Mouse (Mus musculus): ENCODE data around the gene Dmpk. TPM values are rescaled to one million over a fixed set of nuclear protein-coding genes. Genes with fewer than 3 reads are reported as not detected.

The Dmpk gene
- total RNA-seq (2014; rRNA removed) (19.5 and 27.8 TPM in 2 replicates), polyA plus RNA-seq (2015; fragmentation: Nextera tagmentation; extraction: Ambion mirVana) (4.8 and 5.6 TPM in 2 replicates)

DNA sequence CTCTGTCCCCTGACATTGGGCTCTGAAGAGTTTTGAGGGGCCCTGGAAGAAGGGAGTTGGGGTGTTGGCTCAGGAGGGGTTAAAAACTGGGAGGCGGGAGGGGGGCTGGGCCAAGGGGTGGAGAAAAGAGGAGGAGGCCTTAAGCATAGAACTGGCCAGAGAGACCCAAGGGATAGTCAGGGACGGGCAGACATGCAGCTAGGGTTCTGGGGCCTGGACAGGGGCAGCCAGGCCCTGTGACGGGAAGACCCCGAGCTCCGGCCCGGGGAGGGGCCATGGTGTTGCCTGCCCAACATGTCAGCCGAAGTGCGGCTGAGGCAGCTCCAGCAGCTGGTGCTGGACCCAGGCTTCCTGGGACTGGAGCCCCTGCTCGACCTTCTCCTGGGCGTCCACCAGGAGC, at the start of gene Dmpk:
TSS of gene Dmpk (plus strand) at position 149 of the 400 bp plus-strand sequence.
- no peak for TF ChIP-seq CTCF (IDR thresholded peaks at IDR 0.05; ENCODE audit: low read depth)
- no peaks in the 10 kb centered on the region for H3K4me1 ChIP-seq (ENCODE audit: insufficient read depth, low read length)
- WGBS, result 48% methylated on average over 10 of the region's 10 CpGs
- H3K9me3 ChIP-seq (ENCODE audit: low read length), result no peaks in the 10 kb centered on the region
- H3K4me2 ChIP-seq (ENCODE audit: low read depth, low read length), result peak within 1 kb of the TSS; percentile 24; the same call in 1 of the 2 replicates
- 0 out of 2 replicates have a peak, but pooled peaks have one; percentile 21 for ATAC-seq
- no peak within 1 kb of the TSS for H3K27ac ChIP-seq
- peaks cover 42% of the 10 kb centered on the region for H3K36me3 ChIP-seq (ENCODE audit: insufficient read depth, low read length)
- no peaks in the 10 kb centered on the region for H3K27me3 ChIP-seq (ENCODE audit: insufficient read depth, low read length)
- H3K9ac ChIP-seq (replicated peaks; ENCODE audit: low read length), result no peak within 1 kb of the TSS
- DNase-seq (ENCODE audit: low spot score), result no peak
- no peak within 1 kb of the TSS for H3K4me3 ChIP-seq (ENCODE audit: low read length)

DNA sequence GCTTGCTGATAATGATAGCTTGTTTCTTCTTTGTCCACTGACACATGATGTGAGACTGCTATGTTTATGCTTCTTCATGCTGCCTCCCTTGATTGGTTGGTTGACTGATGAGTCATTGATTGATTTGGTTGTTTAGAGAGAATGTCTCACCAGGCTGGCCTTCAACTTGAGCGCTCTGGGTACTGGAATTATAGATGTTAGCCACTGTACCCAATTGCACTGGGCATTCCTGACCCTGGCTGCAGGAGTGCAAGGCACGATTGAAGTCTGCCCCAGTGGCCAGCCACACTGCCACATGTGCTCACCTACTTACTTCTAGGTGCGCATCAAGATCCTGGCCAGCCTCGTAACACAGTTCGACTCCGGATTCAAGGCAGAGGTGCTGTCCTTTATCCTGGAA, 39.0 kb upstream of the Dmpk start:
- Histone ChIP-seq H3K27me3 (ENCODE audit: insufficient read depth, low read length) (no peaks in the 10 kb centered on the region), H3K27ac (no peak overlapping the region), H3K9me3 (ENCODE audit: low read length) (no peaks in the 10 kb centered on the region), H3K9ac (replicated peaks; ENCODE audit: low read length) (no peak overlapping the region), H3K36me3 (ENCODE audit: insufficient read depth, low read length) (peaks cover 86% of the 10 kb centered on the region), H3K4me2 (ENCODE audit: low read depth, low read length) (no peak overlapping the region), H3K4me3 (ENCODE audit: low read length) (no peak overlapping the region), H3K4me1 (ENCODE audit: insufficient read depth, low read length) (no peaks in the 10 kb centered on the region)
- DNase-seq (ENCODE audit: low spot score) (no peak), ATAC-seq (no peak)
- 96% methylated on average over 6 of the region's 6 CpGs for WGBS
- TF ChIP-seq CTCF (IDR thresholded peaks at IDR 0.05; ENCODE audit: low read depth), result no peak

DNA sequence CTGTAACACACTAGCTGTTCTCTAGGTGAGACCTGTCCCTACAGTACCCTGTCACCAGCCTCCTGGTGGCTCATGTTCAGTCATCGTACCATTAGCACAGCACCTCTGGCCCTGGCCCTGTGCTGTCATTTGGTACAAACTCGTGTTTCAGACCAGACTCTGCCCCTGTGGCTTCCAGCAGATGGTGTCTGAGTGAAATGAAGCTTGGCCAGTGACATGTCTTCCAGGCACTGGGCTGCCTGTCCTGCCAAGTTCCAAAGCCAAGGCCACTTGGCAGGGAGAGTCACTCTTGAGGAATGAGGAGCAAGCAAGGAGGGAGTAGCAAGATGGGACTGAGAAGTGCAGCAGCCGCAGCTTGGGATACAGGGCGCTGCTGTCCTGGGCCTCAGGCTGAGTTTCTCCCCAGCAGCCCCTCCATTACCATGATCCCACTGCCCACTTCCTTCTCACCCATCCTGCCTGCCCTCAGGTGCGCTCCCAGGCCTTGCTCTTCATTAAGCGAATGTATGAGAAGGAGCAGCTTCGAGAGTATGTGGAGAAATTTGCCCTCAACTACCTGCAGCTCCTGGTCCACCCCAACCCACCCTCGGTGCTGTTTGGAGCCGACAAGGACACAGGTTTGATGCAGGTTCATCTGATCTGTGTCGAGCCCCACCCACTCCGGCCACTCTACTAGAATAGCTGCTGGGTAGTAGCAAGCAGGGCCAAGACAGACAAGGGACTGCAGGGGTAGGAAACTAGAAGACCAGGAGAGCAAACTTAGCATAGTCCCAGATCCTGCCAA, 37.2 kb upstream of the Dmpk start:
- 84% methylated on average over 11 of the region's 11 CpGs for WGBS
- H3K4me2 ChIP-seq (ENCODE audit: low read depth, low read length), result no peak overlapping the region
- DNase-seq (ENCODE audit: low spot score), result peak; percentile 61
- peaks cover 78% of the 10 kb centered on the region for H3K36me3 ChIP-seq (ENCODE audit: insufficient read depth, low read length)
- ATAC-seq, result peak; percentile 44
- TF ChIP-seq CTCF (IDR thresholded peaks at IDR 0.05; ENCODE audit: low read depth), result 0 out of 2 replicates have a peak, but pooled peaks have one; percentile 8
- no peaks in the 10 kb centered on the region for H3K9me3 ChIP-seq (ENCODE audit: low read length)
- H3K27ac ChIP-seq, result no peak overlapping the region
- H3K27me3 ChIP-seq (ENCODE audit: insufficient read depth, low read length), result no peaks in the 10 kb centered on the region
- no peaks in the 10 kb centered on the region for H3K4me1 ChIP-seq (ENCODE audit: insufficient read depth, low read length)
- no peak overlapping the region for H3K9ac ChIP-seq (replicated peaks; ENCODE audit: low read length)
- no peak overlapping the region for H3K4me3 ChIP-seq (ENCODE audit: low read length)

DNA sequence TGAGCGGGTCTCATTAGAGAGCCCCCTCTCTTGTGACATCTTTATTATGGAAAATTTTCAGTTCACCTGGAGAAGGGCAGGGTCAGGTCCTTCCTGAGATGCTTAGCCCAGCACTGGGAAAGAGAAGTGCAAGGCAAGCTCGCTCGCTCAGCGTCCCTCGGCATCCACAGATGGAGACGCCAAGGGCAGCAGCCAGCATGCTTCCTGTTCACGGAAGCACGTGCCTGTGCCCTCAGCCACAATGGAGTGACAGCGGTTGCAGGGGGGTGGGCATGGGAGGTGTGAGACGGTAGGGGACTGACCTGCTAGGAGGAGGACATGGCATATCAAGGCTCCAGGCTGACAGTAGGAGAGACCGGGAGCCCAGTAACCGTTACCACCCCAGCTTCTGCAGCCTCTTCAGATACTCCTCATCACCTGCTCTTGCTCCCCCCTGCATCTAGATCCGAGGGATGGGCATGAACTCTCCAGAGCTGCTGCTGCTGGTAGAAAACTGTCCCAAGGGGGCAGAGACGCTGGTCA, 35.6 kb upstream of the Dmpk start:
- no peak for TF ChIP-seq CTCF (IDR thresholded peaks at IDR 0.05; ENCODE audit: low read depth)
- no peak for ATAC-seq
- Histone ChIP-seq H3K9me3 (ENCODE audit: low read length) (no peaks in the 10 kb centered on the region), H3K4me3 (ENCODE audit: low read length) (no peak overlapping the region), H3K36me3 (ENCODE audit: insufficient read depth, low read length) (peaks cover 66% of the 10 kb centered on the region), H3K4me1 (ENCODE audit: insufficient read depth, low read length) (no peaks in the 10 kb centered on the region), H3K9ac (replicated peaks; ENCODE audit: low read length) (no peak overlapping the region), H3K27me3 (ENCODE audit: insufficient read depth, low read length) (no peaks in the 10 kb centered on the region), H3K4me2 (ENCODE audit: low read depth, low read length) (no peak overlapping the region), H3K27ac (no peak overlapping the region)
- WGBS, result 91% methylated on average over 14 of the region's 14 CpGs
- no peak for DNase-seq (ENCODE audit: low spot score)

DNA sequence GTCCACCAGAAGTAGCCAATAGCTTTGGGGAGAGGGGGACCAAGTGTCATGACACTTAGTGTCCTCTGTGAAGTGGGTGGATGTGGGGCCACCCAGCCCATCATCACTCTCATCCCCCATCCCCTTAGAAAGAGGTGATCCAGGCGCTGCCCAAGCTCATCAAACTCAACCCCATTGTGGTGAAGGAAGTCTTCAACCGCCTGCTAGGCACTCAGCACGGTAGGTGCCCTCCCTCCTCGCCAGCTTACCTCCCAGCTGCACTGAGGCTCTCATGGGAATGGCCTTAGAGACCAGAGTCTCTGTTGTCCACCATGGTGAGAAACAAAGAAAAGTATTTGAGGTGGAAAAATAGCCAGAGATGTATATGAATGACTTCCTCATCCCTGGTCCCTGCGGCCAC, 34.4 kb upstream of the Dmpk start:
- H3K4me3 ChIP-seq (ENCODE audit: low read length), result no peak overlapping the region
- WGBS, result 89% methylated on average over 5 of the region's 5 CpGs
- no peak overlapping the region for H3K9ac ChIP-seq (replicated peaks; ENCODE audit: low read length)
- H3K36me3 ChIP-seq (ENCODE audit: insufficient read depth, low read length), result peaks cover 55% of the 10 kb centered on the region
- no peak overlapping the region for H3K27ac ChIP-seq
- H3K4me1 ChIP-seq (ENCODE audit: insufficient read depth, low read length), result no peaks in the 10 kb centered on the region
- DNase-seq (ENCODE audit: low spot score), result no peak
- H3K27me3 ChIP-seq (ENCODE audit: insufficient read depth, low read length), result no peaks in the 10 kb centered on the region
- H3K9me3 ChIP-seq (ENCODE audit: low read length), result no peaks in the 10 kb centered on the region
- no peak for TF ChIP-seq CTCF (IDR thresholded peaks at IDR 0.05; ENCODE audit: low read depth)
- no peak overlapping the region for H3K4me2 ChIP-seq (ENCODE audit: low read depth, low read length)
- ATAC-seq, result no peak

DNA sequence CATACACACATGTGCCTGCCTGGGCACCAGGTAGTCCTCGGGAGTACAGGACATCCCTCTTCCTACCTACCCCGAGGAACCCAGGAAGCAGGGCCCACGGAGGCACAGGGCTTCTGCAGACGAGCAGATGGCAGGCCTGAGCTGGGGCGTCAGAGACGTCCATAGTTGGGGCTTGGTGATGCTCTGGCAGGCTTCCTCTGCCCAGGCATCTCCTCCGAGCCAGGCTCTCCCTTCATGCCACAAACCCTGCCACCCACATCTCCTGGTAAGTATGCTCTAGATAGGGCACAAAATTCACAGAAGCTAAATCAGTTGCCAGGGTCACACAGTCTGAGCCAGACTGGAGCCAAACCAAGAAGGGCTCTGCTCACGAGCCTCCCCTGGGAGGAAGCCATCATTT, 33.5 kb upstream of the Dmpk start:
- 66% methylated on average over 8 of the region's 8 CpGs for WGBS
- H3K4me1 ChIP-seq (ENCODE audit: insufficient read depth, low read length), result no peaks in the 10 kb centered on the region
- TF ChIP-seq CTCF (IDR thresholded peaks at IDR 0.05; ENCODE audit: low read depth), result no peak
- no peaks in the 10 kb centered on the region for H3K9me3 ChIP-seq (ENCODE audit: low read length)
- H3K27ac ChIP-seq, result no peak overlapping the region
- H3K4me3 ChIP-seq (ENCODE audit: low read length), result no peak overlapping the region
- H3K9ac ChIP-seq (replicated peaks; ENCODE audit: low read length), result no peak overlapping the region
- DNase-seq (ENCODE audit: low spot score) (no peak), ATAC-seq (no peak)
- H3K27me3 ChIP-seq (ENCODE audit: insufficient read depth, low read length), result no peaks in the 10 kb centered on the region
- no peak overlapping the region for H3K4me2 ChIP-seq (ENCODE audit: low read depth, low read length)
- peaks cover 47% of the 10 kb centered on the region for H3K36me3 ChIP-seq (ENCODE audit: insufficient read depth, low read length)

DNA sequence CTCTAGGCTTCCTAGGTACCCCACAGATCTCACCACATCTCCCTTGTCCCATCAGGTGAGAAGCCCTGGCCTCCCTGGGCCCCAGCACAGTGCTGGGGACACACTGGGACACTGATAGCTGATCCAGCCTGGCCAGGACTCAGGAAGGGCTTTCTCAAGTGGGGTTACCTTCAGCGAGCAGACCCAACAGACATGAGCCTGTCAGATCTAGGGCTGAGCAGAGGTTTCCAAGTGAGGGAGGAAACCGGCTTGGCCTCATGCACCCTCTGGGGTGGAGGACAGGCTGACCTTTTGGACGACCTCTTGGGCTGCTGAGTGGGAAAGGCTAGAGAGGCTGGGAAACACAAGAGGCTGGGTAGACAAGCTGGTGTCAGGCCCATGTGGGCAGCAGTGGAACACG, 32.5 kb upstream of the Dmpk start:
- H3K9ac ChIP-seq (replicated peaks; ENCODE audit: low read length), result no peak overlapping the region
- ATAC-seq (no peak), DNase-seq (ENCODE audit: low spot score) (no peak)
- H3K27ac ChIP-seq, result no peak overlapping the region
- H3K36me3 ChIP-seq (ENCODE audit: insufficient read depth, low read length), result peaks cover 40% of the 10 kb centered on the region
- H3K27me3 ChIP-seq (ENCODE audit: insufficient read depth, low read length), result no peaks in the 10 kb centered on the region
- TF ChIP-seq CTCF (IDR thresholded peaks at IDR 0.05; ENCODE audit: low read depth), result no peak
- no peak overlapping the region for H3K4me3 ChIP-seq (ENCODE audit: low read length)
- 72% methylated on average over 4 of the region's 4 CpGs for WGBS
- H3K4me1 ChIP-seq (ENCODE audit: insufficient read depth, low read length), result no peaks in the 10 kb centered on the region
- no peak overlapping the region for H3K4me2 ChIP-seq (ENCODE audit: low read depth, low read length)
- no peaks in the 10 kb centered on the region for H3K9me3 ChIP-seq (ENCODE audit: low read length)
